Mouse (Mus musculus) heart, embryonic 11.5 days (tissue): ENCODE data around the gene Il6ra. TPM values are rescaled to one million over a fixed set of nuclear protein-coding genes. Genes with fewer than 3 reads are reported as not detected.
"Not testable (repeated sequence)": the region's sequence is repeated elsewhere in the genome, so short reads cannot be mapped to it uniquely, and the experiment has no call there.

Source experiments
- ATAC-seq: fragments of 200-750 bp; cut with Nextera tagmentation; replicated peaks from 2 replicates; pipeline ENCODE4 v1.8.0; 2017; ENCODE audit warnings: moderate library complexity; ENCODE audit not compliant: insufficient number of reproducible peaks, low FRiP score, low TSS enrichment
- H3K27ac ChIP-seq: fragments of 300-500 bp; sonication (generic); 2 replicates; pipeline ENCODE4 v1.5.1; 2014; ENCODE audit warnings: mild to moderate bottlenecking, low read depth, low read length
- H3K27me3 ChIP-seq: fragments of 300-500 bp; sonication (generic); 2 replicates; pipeline ENCODE4 v1.6.1; 2014; ENCODE audit warnings: mild to moderate bottlenecking, low read length, mixed read lengths; ENCODE audit not compliant: control insufficient read depth, insufficient read depth
- H3K36me3 ChIP-seq: fragments of 300-500 bp; sonication (generic); 2 replicates; pipeline ENCODE4 v1.6.1; 2014; ENCODE audit warnings: mild to moderate bottlenecking, low read length, moderate library complexity, mixed read lengths; ENCODE audit not compliant: control insufficient read depth, insufficient read depth
- H3K4me1 ChIP-seq: fragments of 300-500 bp; sonication (generic); 2 replicates; pipeline ENCODE4 v1.6.1; 2014; ENCODE audit warnings: low read length; ENCODE audit not compliant: control insufficient read depth, insufficient read depth
- H3K4me2 ChIP-seq: fragments of 300-500 bp; sonication (generic); 2 replicates; pipeline ENCODE4 v1.6.1; 2014; ENCODE audit warnings: mild to moderate bottlenecking, moderate library complexity
- H3K4me3 ChIP-seq: fragments of 300-500 bp; sonication (generic); 2 replicates; pipeline ENCODE4 v1.5.1; 2014; ENCODE audit warnings: low read depth, low read length
- H3K9ac ChIP-seq: fragments of 300-500 bp; sonication (generic); 2 replicates; pipeline ENCODE4 v1.6.1; 2014; ENCODE audit warnings: mild to moderate bottlenecking, low read depth, low read length, moderate library complexity
- H3K9me3 ChIP-seq: fragments of 300-500 bp; sonication (generic); replicated peaks from 2 replicates; pipeline ENCODE4 v1.6.1; 2016; ENCODE audit warnings: low read length; ENCODE audit not compliant: control insufficient read depth
- WGBS: fragments of 180-500 bp; shearing (Covaris S2); extraction: QIAGEN DNeasy Blood & Tissue Kit; methylation state at CpG from one replicate; pipeline ENCODE4 v1.1.7; 2014; ENCODE audit not compliant: insufficient replicate concordance; 5-methylcytosine and 5-hydroxymethylcytosine counted together
- polyA plus RNA-seq: library from polyadenylated mRNA; unstranded; fragments of >200 nt; fragmentation: Nextera tagmentation; extraction: Ambion mirVana; gene quantifications from 2 replicates; pipeline ENCODE4 v1.2.1, GENCODE M21; 2014

Il6ra gene
- polyA plus RNA-seq, 1 experiment from 2014 or later: 0.23 TPM

DNA sequence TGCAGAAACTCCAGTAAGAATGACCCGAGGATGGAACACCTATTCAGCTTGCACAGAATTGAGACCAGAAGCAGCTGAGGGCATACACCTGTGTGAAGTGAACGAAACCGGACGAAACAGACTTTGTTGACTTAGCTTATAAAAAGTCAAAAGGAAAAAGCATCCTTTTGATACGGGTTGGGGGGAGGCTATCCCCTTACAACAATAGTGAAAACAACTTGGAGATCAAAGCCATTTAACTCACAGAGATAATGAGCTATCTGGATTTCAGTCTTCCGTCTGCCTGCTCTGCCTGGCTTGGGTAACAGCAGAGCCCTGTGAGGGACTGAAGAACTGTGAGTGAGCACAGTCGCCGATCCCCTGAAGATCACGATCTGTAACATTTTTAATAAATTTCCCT is 44.0 kb downstream of the Il6ra start:
- Histone ChIP-seq H3K4me3 (no peak overlapping the region), H3K27ac (no peak overlapping the region), H3K4me2 (no peak overlapping the region)

DNA sequence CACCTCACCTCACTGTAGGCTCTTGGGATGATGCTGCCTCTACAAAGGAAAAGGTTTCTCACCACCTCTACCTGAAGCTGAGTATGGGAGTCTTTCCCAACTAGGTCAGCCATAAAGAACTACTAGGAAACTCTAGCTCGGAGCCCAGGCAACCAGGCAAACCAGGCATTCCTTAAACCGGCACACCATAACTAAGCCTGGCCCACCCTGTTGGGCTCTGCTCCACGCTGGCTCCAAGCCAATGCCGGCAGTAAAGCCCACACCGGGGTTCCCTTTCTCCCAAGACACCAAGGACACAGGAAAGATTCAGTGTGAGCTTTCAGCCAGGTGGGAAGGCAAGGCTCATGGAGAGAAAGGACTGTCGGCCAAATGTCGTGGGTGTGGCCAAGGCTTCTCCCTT is 44.6 kb downstream of the Il6ra start:
- Histone ChIP-seq H3K27ac (no peak overlapping the region), H3K36me3 (no peaks in the 10 kb centered on the region), H3K4me3 (no peak overlapping the region), H3K4me1 (peaks cover 16% of the 10 kb centered on the region), H3K27me3 (no peaks in the 10 kb centered on the region), H3K4me2 (peak overlapping the region; percentile 9), H3K9me3 (no peaks in the 10 kb centered on the region), H3K9ac (no peak overlapping the region)
- no peak; the same call in 1 of the 2 replicates for ATAC-seq
- WGBS: 16% methylated on average over 7 of the region's 7 CpGs

More for the DNA sequence above, 44.0 kb downstream of the Il6ra start:
- 26% methylated on average over 9 of the region's 9 CpGs for WGBS
- Histone ChIP-seq H3K4me1 (peaks cover 16% of the 10 kb centered on the region), H3K9me3 (no peaks in the 10 kb centered on the region), H3K27me3 (no peaks in the 10 kb centered on the region), H3K9ac (no peak overlapping the region), H3K36me3 (no peaks in the 10 kb centered on the region)
- no peak for ATAC-seq

DNA sequence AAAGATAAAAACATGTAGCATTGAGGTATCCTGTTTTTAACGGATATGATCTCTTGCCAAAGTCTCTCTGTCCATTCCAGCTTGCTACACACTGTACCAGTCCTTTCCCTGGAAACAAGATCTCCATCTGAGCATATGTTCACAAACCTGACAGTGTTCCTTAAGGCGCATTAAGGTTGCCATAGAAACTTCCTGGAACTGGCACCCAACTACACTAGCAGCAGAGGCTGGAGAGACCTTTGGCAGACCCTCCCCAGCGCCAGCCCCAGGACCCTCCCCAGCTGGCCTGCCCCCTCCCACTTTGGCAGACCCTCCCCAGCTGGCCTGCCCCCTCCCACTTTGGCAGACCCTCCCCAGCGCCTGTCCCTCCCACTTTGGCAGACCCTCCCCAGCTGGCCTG is 45.3 kb downstream of the Il6ra start:
- WGBS: 78% methylated on average over 4 of the region's 4 CpGs
- ATAC-seq: no peak
- no peaks in the 10 kb centered on the region for H3K27me3 ChIP-seq
- H3K9me3 ChIP-seq: no peaks in the 10 kb centered on the region
- H3K4me2 ChIP-seq: no peak overlapping the region
- no peak overlapping the region for H3K9ac ChIP-seq
- no peak overlapping the region for H3K27ac ChIP-seq
- peaks cover 16% of the 10 kb centered on the region for H3K4me1 ChIP-seq
- no peak overlapping the region for H3K4me3 ChIP-seq
- H3K36me3 ChIP-seq: no peaks in the 10 kb centered on the region

DNA sequence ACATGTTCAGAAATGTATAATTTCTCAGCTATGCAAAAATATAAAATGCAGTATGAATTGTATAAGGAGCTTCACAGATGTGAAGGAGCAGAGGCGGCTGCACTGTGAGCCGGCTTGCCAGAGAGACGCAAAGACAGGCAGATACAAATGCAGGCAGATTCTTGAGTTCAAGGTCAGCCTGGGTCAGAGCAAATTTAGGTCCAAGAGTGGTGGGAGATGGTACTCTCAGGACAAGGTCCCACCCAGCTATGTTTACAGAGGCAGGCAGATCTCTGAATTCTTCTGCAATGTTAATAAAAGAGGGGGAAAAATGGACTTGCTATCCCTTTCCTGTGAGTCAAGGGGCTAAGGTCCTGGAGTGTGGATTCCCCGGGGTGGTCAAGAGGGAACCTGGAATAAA is 47.2 kb downstream of the Il6ra start:
- Histone ChIP-seq H3K9ac (no peak overlapping the region), H3K27me3 (no peaks in the 10 kb centered on the region), H3K4me2 (no peak overlapping the region), H3K27ac (no peak overlapping the region), H3K4me1 (peaks cover 16% of the 10 kb centered on the region), H3K36me3 (no peaks in the 10 kb centered on the region), H3K4me3 (no peak overlapping the region), H3K9me3 (no peaks in the 10 kb centered on the region)
- WGBS: 82% methylated on average over 4 of the region's 4 CpGs
- ATAC-seq: no peak

DNA sequence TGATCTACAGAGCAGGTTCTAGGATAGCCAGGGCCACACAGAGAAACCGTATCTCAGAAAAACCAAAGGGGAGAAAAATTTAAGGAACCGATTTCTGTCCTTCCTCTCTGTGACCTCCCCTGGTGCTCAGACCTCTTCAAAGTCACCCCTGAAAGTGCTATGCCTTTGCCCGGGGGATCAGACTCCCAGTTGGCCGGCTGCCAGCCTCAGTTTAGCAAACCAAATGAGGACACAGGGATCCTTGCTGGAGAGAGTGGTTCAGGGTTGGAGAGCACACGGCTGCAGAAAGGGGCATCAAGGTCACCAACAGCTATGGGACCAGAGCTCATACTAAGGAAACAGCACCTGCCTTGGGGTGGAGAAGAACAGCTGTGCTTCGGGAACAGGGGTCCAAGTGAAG is 48.0 kb downstream of the Il6ra start:
- H3K27ac ChIP-seq: no peak overlapping the region
- WGBS: 54% methylated on average over 6 of the region's 6 CpGs
- ATAC-seq: no peak

DNA sequence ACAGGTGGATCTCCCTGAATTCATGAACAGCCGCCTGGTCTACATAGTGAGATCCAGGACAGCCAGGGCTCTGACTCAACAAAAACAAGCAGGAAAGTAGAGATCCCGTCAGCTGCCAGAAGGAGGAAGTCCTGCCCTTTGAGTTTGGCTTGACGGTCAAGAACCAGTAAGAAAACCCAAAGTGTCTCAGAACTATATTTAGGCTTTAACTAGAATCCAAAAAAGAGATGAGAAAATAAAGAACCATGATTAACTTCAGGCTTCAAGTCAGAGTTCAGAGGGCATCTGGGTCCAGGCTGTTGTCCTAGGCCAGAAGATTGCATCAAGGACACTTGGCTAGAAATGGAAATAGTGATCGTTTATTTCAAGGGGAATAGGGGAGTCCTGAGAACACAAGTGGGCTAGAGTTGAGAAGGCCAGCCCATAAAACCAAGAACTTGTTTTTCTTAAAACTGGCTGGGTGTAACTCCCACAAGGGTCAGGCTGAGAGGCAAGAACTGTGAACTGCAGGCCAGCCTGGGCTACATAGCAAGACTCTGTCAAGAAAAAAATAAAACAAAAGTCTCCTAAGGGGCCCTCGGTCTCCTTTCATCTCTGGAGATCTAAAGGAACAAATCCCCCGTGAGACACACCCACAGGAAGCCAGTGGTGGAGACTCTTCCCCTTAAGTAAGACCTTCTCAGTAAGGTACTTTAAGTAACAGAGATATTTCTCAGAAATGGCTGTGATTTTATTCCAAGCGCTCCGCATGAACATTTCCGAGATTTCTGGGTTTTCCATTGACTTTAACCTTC is 49.1 kb downstream of the Il6ra start:
- ATAC-seq: no peak
- H3K4me3 ChIP-seq: no peak overlapping the region

More for the DNA sequence above, 48.0 kb downstream of the Il6ra start:
- no peaks in the 10 kb centered on the region for H3K9me3 ChIP-seq
- H3K27me3 ChIP-seq: no peaks in the 10 kb centered on the region
- peaks cover 16% of the 10 kb centered on the region for H3K4me1 ChIP-seq
- no peak overlapping the region for H3K4me2 ChIP-seq
- no peak overlapping the region for H3K9ac ChIP-seq
- H3K36me3 ChIP-seq: no peaks in the 10 kb centered on the region
- no peak overlapping the region for H3K4me3 ChIP-seq

DNA sequence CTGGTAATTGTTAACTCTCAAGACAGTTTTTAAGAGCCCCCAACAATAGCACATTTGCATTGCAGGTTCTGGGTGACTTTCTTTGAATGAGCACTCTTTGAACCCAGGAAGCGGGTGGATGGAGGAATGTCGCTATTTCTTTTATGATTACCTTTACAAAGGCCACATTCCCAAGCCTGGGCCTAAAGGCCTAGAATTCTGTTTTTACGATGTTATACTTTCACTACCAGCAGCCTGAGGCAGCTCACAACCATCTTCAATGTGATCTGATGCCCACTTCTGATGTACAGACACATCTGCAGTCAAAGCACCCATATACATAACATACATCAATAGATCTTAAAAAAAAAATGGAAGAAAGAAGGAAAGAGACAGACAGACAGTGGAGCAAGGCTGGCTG is 49.7 kb downstream of the Il6ra start:
- not testable (repeated sequence) for H3K27ac ChIP-seq, H3K4me1 ChIP-seq

More for the DNA sequence above, 49.1 kb downstream of the Il6ra start:
- Histone ChIP-seq H3K4me1 (peaks cover 10% of the 10 kb centered on the region), H3K36me3 (no peaks in the 10 kb centered on the region), H3K9ac (no peak overlapping the region), H3K27me3 (no peaks in the 10 kb centered on the region), H3K27ac (no peak overlapping the region), H3K4me2 (no peak overlapping the region), H3K9me3 (no peaks in the 10 kb centered on the region)
- 77% methylated on average over 9 of the region's 9 CpGs for WGBS

DNA sequence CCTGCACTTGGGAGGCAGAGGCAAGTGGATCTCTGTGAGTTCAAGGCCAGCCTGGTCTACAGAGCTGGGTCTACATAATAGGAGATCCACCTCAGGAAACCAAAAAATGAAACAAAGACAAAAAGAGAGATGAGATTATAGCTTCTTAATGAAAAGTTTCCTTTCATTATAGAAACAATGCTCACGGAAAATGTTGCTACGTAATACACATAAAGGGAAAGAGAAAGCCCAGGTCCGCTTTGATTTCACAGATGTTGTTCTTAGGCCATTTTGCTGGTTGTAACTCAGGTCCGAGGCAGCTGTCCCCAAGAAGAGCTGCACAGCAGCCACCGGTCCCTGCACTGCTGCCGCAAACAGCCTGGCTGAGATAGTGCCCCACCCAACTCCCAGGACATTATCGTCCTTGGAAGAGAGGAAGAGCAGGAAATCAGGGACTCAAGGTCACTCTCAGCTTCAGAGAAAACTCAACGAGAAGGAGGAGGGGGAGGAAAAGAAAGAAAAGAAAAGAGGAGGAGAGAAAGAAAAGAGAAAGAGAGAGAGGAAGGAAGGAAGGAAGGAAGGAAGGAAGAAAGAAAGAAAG is 50.7 kb downstream of the Il6ra start:
- no peak overlapping the region for H3K4me3 ChIP-seq
- WGBS: 62% methylated on average over 8 of the region's 8 CpGs
- no peak overlapping the region for H3K4me2 ChIP-seq

More for the DNA sequence above, 49.7 kb downstream of the Il6ra start:
- H3K9ac ChIP-seq, H3K36me3 ChIP-seq, H3K4me2 ChIP-seq, H3K27me3 ChIP-seq, H3K9me3 ChIP-seq, H3K4me3 ChIP-seq, ATAC-seq: not testable (repeated sequence)
- 66% methylated on average over 3 of the region's 3 CpGs for WGBS

More for the DNA sequence above, 50.7 kb downstream of the Il6ra start:
- ATAC-seq: no peak
- Histone ChIP-seq H3K4me1 (0 out of 2 replicates have a peak, but pooled peaks cover 3% of the 10 kb centered on the region), H3K9me3 (peaks cover 2% of the 10 kb centered on the region; the same call in 1 of the 2 replicates), H3K27me3 (no peaks in the 10 kb centered on the region), H3K9ac (no peak overlapping the region), H3K27ac (no peak overlapping the region), H3K36me3 (no peaks in the 10 kb centered on the region)
